Mouse (Mus musculus): ENCODE data around the gene Arhgef12.
A peak's percentile ranks its signal among the peaks of the same experiment; 100 is the strongest.

DNA sequence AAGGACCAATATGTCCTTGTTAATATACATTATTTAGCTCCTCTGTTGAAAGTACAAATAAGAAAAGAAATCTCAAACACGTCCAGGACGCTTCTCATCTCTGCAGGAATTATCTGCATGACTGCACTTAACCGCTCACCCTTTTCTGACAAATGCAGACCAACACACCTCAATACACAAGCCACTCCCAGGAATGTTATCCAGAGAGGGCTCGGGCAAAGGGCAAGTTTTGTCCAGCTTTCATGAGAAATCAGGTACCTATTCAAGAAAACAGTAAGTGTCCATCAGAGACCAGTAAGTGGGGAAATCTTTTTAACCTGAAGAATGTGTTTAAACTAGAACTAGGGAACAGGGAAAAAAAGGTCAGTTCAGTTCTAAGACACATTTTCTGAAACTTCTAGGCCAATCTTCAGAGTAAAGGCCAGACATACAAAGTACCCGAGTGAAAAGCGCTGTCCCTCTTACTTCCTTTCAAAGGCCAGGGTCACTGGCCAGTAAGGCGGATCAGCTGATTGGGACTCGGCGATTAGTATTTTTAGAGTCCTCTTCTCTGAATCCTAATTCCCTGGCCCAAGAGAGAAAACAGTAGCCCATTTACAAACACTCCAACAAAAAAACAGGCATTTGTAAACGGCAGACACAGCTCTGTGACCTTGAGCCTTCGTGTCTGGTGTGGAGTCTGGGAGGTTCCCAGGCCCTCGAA, 8.5 kb upstream of the Arhgef12 start:
- TF ChIP-seq EP300 (IDR thresholded peaks at IDR 0.05; ENCODE audit: insufficient read depth, low read depth, low read length) = no peak
- TF ChIP-seq POLR2A (IDR thresholded peaks at IDR 0.05; ENCODE audit: insufficient read depth, low read depth, low read length) = 0 out of 2 replicates have a peak, but pooled peaks have one; percentile 43
- no peak for TF ChIP-seq CTCF (IDR thresholded peaks at IDR 0.05)

Data from heart, adult 2 months (tissue).